Mouse (Mus musculus) brain, adult 2 months (tissue): ENCODE data around the gene Dbh.

Source experiments
- DNase-seq: peaks from one replicate; pipeline ENCODE4 v3.0.0; 2011; ENCODE audit warnings: low read depth, low spot score

Dbh gene

GRCm38 (mm10) chr2:27218569-27218968, 53.5 kb downstream of the Dbh start:
- no peak for DNase-seq

DNA sequence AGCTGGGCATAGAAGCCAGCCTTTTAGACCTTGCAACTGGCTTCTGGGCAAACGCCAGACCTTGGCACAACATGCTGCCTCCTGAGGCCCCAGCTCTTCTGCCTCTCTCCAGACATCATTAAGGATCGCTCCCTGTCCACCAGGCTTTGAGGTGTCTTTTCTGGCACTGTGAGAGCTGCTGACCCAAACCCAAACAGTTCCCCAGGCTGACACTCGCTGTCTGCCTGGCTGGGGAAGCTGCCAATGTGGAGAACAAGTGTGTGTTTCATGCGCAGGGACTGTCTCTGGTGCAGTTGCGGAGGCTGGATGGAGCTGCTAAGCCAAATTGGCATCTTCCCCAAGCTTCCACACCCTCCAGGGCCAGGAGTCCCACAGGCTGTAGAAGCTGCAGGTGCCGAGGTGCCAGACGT, 58.0 kb downstream of the Dbh start:
- peak; percentile 91 for DNase-seq

DNA sequence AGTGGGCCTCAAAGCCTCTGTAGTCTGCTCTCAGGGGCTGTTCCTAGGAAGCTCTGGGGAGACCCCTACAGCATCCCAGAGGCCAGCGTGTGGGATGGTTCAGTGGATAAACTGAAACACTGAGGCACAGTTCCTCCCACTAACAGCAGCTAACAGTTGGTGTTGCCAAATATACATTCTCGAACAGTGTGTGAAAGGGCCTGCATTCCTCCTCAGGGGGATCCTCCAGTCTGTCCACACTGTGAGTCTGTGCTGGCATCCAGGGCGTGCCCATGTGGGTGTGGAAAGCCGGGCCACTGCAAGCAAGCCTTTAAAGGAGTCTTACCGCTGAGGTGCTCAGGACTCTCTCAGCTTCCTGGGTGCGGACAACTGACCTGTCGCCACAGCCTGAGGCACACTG, 61.5 kb downstream of the Dbh start:
- DNase-seq: peak; percentile 79

DNA sequence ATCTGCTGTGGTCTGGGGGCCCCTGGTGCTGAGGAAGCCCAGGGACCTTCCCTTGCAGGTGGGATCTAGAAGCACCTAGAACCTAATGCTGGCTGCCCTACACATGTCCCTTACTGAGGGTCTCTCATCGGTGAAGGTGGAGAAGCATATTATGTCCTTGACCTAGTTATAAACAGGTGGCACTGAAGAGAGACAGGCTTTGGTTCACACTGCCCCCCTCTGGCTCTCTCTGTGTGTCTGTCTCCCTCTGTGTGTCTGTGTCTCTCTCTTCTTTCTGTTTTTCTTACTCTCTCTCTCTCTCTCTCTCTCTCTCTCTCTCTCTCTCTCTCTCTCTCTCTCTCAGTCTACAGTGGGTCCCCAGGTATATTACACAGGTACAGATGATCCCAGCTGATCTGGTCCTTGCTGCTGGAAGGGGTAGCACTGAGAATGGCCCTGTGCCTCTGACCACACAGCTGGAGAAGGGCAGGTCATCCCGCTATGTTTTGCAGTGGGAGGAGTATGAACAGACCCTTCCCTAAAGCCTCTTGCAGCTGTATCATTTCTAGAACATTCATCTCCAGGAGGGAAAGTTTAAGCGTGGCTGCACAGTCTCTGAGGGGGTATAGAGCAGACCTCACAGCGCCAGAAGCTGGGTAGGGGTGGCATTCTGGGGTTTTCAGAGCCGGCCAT, 63.9 kb downstream of the Dbh start:
- DNase-seq: peak; percentile 37

DNA sequence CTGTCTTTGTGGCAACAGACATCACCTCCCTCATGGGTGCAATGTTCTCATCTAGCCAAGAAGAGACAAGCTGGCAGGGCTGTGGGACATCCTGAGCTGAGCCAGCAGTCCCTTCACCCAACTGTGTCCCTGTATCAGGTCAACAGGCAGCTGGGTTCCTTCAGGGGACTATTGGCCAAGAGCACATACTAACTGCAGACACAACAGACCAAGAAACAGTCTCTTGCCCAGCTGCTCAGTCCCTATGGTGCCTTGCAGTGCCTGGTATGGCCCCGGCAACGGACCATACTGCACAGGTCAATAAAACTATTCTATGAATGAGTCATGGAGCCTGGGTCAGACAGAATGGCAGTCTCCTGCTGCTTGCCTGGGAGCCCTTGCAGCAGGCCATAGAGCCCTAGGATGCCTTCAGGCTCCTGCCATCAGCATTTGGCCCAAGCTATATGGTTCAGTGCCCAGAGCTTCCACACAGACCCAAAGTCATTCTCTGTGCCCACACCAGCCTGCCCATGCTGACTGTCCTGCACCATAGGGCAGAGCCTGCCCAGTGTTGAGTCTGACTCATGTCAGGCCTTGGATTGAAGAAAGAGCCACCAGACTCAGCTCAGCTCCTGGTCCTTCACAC, 64.6 kb downstream of the Dbh start:
- peak; percentile 80 for DNase-seq

- peak; percentile 91 for DNase-seq
These were observed 67.3 kb downstream of the Dbh start for GRCm38 (mm10) chr2:27232376-27232775.
